Mouse (Mus musculus): ENCODE measurements at regions not wholly inside any gene's neighbourhood (a gene's known extent, or its start where the extent isn't known, plus 50 kb on each side); places are given as distances from the start of the nearest gene placed in this dataset.

- DNase-seq = peak; percentile 7
Measured at GRCm38 (mm10) chr14:17347286-17347685, 312.8 kb upstream of the Thrb start.

GRCm38 (mm10) chr14:17352324-17353037 is 307.6 kb upstream of the Thrb start:
- no peak for DNase-seq

GRCm38 (mm10) chr14:17361910-17362309 is 298.2 kb upstream of the Thrb start:
- no peak for DNase-seq

GRCm38 (mm10) chr14:17402751-17403479 is 257.1 kb upstream of the Thrb start:
- peak; percentile 83 for DNase-seq

GRCm38 (mm10) chr14:17405551-17406336 is 254.3 kb upstream of the Thrb start:
- peak; percentile 64 for DNase-seq

GRCm38 (mm10) chr14:17406879-17407278 is 253.2 kb upstream of the Thrb start:
- no peak for DNase-seq

GRCm38 (mm10) chr14:17408343-17408742 is 251.7 kb upstream of the Thrb start:
- no peak for DNase-seq

GRCm38 (mm10) chr14:17408813-17409212 is 251.2 kb upstream of the Thrb start:
- no peak for DNase-seq

GRCm38 (mm10) chr14:17409497-17409896 is 250.6 kb upstream of the Thrb start:
- no peak for DNase-seq

GRCm38 (mm10) chr14:17410752-17411151 is 249.3 kb upstream of the Thrb start:
- peak; percentile 45 for DNase-seq

- DNase-seq = no peak
Measured at GRCm38 (mm10) chr14:17411299-17411698, 248.8 kb upstream of the Thrb start.

GRCm38 (mm10) chr14:17414246-17414888 is 245.7 kb upstream of the Thrb start:
- no peak for DNase-seq

GRCm38 (mm10) chr14:17427751-17428150 is 232.3 kb upstream of the Thrb start:
- no peak for DNase-seq

GRCm38 (mm10) chr14:17429157-17429556 is 230.9 kb upstream of the Thrb start:
- no peak for DNase-seq

- DNase-seq = no peak
Measured at GRCm38 (mm10) chr14:17433346-17433745, 226.7 kb upstream of the Thrb start.

- DNase-seq = no peak
Measured at GRCm38 (mm10) chr14:17457946-17458345, 202.1 kb upstream of the Thrb start.

GRCm38 (mm10) chr14:17478963-17479362 is 181.1 kb upstream of the Thrb start:
- no peak for DNase-seq

- no peak for DNase-seq
Measured at GRCm38 (mm10) chr14:17484866-17485265, 175.2 kb upstream of the Thrb start.

GRCm38 (mm10) chr14:17513756-17514155 is 146.3 kb upstream of the Thrb start:
- no peak for DNase-seq

GRCm38 (mm10) chr14:17522696-17523095 is 137.4 kb upstream of the Thrb start:
- DNase-seq = no peak

GRCm38 (mm10) chr14:17523916-17524315 is 136.1 kb upstream of the Thrb start:
- no peak for DNase-seq

GRCm38 (mm10) chr14:17539322-17539721 is 120.7 kb upstream of the Thrb start:
- no peak for DNase-seq

- DNase-seq = no peak
Measured at GRCm38 (mm10) chr14:17556458-17556857, 103.6 kb upstream of the Thrb start.
